Mouse (Mus musculus) adrenal gland, postnatal 25 days (tissue): ENCODE data around the gene Olfr172. TPM values are rescaled to one million over a fixed set of nuclear protein-coding genes. Genes with fewer than 3 reads are reported as not detected.

Experiments used
- DNase-seq: peaks from one replicate; pipeline ENCODE4 v3.0.0; 2021; ENCODE audit warnings: mixed read lengths
- long read RNA-seq: library from polyadenylated mRNA; stranded (forward); transcript quantifications from one replicate; pipeline ENCODE4 v2.0.0, GENCODE M21; 2021
- microRNA-seq, 2 experiments: library from miRNA; unstranded; fragments of <30 nt; microRNA quantifications; one replicate each; pipeline ENCODE4 v1.2.0; 2021
- total RNA-seq: library from RNA; stranded (reverse); gene quantifications from 2 replicates; pipeline ENCODE4 v1.2.3, GENCODE M21; 2021

Olfr172 gene
- total RNA-seq = not detected in 2 replicates
- long read RNA-seq = 0 reads

DNA sequence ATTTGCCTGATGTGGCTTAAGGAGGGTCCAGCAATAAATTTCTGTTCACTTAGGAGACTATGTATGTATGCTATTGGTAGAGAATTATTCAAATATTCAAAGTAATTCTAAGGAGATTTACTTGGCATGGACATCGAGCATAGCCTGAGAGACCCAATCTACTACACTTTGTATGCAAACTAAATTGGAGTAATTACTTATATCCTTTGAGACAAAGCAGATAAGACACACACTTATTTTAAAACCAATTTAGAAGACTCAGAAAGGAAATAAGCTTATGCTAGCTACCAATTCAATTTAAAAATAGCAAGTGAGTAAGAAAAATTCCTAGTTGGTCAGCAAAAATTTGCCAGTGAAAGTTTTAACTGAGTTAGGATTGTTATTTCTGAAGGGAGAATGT, at the start of gene Olfr172:
TSS of gene Olfr172 (minus strand) at position 101 of the 400 bp plus-strand sequence.
- DNase-seq = no peak

DNA sequence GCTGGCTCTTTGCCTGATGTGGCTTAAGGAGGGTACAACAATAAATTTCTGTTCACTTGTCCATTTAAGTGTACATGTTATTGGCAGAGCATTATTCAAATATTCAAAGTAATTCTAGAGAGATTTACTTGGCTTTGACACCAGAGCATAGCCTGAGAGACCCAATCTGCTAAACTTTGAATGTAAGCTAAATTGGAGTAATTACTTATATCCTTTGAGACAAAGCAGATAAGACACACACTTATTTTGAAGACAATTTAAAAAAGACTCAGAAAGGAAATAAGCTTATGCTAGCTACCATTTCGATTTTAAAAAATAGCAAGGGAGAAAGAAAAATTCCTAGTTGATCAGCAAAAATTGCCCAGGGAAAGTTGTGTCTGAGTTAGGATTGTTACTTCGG, 37.2 kb upstream of the Olfr172 start, which contains the start of gene Olfr173:
TSS of gene Olfr173 (minus strand) at position 101 of the 400 bp plus-strand sequence.
- no peak for DNase-seq

DNA sequence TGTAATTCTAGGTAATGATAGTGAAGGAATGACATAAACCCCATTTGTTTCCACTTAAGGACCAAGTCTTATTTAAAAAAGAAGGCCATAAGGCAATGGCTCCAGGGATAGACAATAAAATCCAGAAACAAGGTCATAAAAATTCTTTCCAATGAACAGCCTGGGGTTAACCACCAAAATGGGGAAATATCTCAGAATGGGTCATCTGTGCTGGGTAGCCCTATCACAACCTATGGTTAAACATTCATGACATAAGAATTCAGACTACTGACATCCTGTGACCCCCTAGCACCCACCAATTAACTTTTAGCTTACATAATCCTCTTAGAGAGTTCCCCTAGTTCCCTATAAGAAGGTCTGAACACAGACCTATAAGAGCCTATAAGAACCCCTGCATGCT, 6.8 kb downstream of the Olfr172 start:
- DNase-seq = no peak

DNA sequence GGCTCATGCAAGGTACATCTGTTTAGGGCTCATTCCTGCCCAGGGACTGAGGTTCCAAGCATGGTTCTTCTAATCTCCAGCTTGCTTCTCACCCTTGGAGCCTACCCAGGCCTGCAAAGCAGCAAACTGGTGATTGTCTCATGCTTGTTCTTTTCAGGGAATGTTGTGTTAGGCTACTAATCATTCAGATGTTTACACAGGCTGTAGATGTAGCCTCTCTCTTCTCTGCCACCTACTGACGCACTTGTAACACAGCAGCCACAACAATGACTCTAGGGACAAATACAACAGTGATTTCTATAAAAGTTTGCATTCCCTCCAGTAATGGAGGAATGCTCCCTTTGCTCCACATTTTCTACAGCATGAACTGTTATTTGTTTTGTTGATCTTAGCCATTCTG, 11.7 kb downstream of the Olfr172 start:
- DNase-seq = no peak

DNA sequence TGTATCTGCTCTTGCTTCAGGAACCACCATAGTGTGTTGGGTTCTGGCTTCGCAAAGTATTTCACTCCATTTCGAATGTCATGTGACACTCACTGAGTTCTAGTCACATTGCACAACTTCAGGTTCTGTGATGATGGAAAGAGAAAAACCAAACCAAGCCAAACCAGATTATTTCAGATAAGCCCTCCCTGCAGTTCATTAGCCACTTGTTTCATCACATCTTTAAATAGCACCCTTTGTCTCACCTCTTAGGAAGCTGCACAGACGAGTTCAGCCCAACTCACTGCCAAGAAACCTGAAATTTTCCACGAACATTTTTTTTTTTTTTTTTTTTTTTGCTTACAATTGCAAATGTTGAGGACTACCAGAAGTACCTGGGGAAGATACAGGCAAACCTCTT, 16.3 kb downstream of the Olfr172 start:
- no peak for DNase-seq

DNA sequence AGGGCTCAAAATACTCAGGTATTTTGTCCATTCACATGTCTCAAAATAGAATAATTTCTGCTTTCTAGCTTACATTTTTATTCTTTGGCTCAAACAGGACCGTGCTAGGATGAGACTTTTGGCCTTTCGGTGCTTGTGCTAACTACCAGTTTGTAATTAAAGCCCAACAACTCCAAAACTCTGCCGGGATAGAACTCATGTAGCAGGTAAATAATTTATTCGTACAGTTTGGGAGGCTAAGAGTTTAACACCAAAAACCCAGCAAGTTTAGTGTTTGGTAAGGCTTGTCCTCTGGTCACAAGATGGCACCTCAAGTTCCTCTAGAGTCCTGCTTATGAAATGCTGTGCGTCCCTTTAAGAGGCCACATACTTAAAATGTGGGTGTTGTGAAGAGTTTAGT, 22.2 kb downstream of the Olfr172 start:
- DNase-seq = no peak

DNA sequence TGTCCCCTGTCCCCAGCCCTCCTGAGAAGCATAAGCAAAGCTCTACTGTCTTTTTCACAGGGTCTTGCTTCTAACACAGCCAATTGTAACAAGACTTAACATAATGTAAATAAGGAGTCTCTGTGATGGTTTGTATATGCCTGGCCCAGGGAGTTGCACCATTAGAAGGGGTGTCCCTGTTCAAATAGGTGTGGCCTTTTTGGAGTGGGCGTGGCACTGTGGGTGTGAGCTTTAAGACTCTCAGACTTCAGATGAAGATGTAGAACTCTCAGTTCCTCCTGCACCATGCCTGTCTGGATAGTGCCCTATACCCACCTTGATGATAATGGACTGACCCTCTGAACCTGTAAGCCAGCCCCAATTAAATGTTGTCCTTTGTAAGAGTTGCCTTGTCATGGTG, 24.2 kb downstream of the Olfr172 start:
- DNase-seq = no peak

DNA sequence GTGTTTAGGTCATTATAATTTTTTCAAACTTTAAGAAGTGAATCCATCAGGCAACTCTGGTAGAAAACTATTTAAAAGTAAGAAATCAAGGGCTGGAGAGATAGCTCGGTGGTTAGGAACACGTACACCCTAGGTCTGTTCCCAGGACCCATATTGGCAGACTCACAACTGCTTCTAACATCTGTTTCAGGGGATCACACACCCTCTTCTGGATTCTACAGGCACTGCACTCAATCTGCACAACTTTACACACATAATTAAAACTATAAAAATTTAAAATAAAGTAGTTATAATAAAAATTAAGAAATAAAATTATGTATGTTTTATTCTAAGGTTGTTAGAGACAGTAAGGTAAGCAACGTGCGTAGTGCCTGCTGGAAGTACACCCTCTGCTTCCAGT, 24.8 kb downstream of the Olfr172 start:
- DNase-seq = no peak

DNA sequence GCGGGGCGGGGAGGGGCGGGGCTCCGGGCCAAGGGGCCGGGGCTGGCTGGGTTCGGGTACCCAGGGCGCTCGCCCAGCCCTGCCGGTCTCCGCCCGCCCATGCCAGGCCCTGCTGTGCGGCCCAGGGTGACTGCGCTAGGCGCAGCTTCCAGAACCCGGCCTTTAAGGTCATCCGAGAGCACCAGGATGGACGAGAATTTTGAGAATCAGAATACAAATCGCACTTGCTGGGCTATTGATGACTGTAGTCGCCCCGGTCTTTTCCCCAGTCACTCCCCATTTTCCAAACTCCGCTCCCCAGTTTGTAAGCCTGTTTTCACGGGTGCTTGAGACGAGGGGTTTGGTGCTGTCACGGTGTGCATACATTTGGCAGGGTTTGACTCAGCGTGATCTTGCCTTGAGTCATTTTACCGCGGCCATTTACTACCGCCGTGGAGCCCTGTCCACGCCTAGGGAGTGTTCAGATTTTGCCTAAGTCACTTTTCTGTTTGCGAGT, 34.8 kb downstream of the Olfr172 start:
- DNase-seq = no peak

DNA sequence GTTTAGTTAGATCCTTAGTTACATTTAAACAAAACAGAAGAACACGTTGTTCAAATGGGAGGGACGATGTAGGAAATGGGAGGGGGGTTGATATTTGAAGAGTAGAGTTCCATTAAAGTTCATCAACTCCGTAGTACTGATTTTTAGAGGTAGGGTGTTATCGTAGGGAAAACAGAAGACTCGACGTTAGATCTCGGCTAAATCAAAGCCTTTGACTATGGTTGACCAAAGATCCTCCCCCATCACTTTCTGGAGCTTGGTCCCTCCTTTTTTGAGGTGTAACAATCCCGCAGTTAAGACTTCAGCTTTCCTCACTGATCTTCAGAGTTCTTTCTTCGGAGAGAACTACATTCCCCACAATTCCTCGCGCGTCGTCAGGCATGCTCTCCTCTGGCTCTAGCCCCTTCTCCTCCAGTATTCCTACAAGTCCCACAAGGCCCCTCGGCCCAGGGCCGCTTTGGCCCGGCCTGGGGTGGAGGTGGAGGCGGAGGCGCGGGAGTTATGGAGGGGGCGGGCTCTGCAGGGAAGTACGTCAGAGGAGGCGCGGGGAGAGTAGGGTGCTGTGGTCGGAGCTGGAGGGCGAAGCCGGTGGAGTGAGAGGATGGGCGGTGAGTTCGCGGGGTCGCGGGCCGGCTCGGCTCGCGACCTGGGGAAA, 35.4 kb downstream of the Olfr172 start, which contains the start of gene Cldnd1:
TSS of gene Cldnd1 (plus strand) at position 434 of the 655 bp plus-strand sequence.
- peak; percentile 95 for DNase-seq

DNA sequence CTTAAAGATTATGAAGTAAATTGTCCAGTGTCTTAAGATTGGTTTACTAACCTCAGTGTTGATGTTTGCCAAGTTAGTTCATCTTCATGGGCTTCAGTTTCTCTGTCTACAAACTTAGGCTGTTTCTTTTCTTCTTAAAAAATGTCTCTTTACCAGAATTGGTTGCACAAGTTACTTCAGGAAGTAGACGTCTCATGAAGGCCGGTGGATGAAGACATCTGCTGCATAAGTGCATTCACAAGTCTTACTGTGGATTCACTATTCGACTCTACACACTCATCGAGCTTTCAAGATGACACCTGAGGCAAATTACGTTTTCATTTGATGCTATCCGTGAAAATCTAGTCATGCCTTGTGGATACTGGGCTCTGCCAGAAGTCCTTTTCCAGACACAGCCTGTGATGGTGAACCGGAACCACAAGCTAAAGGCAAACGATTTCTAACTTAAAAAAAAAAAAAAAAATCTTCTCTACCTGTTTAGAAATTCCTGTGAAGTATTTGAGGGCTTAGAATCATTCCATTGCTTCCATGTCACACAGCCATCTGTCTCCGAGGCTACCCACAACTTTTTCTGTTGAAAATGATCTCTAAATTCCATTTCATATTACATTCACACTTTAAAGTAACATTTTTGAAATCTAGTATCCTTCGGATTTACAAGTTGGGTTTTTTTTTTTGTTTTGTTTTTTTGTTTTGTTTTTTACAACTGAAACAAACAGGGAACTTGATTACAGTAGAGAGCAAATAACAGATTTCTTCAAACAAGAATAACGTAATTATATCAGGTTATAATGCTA, 36.1 kb downstream of the Olfr172 start:
- no peak for DNase-seq

DNA sequence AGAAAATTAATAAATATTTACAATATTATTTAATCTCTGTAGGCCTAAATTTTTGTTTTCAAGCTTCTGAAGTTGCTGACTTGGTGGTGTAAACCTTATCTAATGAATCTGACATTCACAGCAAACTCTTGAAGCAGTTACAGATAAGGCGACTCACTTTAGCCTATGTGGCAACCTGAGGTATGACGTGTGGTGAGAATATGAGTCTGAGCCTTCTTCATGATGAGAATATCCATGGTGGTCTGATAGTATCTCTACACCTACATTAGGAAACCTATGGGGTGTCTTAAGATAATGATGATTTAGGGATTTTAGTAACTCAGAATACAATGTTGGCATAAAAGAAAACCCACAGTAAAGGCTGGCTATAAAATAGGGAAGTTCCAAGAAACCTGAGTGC, 40.7 kb downstream of the Olfr172 start:
- no peak for DNase-seq

DNA sequence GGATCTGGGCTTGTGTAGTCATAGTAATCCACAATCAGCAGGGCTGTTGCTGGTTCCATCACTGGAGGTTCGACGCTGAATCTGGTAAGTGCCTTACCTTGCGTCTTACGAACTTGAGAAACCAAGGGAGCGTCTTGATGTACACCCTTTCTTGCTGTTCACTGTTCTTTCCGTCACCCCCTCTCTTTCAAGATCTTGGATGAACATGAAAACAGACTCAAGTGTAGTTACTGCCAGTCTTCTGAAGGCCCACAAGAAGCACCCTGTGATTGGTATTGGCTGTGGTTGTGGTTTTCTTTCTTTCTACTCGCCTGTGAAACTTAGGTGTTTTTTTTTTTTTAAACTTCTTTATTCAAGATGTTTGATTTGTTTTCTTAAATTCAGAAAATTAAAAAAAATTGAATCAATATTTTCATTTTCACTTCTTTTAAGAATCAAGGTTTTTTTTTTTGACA, 44.3 kb downstream of the Olfr172 start, which contains the start of gene Gpr15:
TSS of gene Gpr15 (minus strand) at position 405 of the 455 bp plus-strand sequence.
- DNase-seq = no peak

DNA sequence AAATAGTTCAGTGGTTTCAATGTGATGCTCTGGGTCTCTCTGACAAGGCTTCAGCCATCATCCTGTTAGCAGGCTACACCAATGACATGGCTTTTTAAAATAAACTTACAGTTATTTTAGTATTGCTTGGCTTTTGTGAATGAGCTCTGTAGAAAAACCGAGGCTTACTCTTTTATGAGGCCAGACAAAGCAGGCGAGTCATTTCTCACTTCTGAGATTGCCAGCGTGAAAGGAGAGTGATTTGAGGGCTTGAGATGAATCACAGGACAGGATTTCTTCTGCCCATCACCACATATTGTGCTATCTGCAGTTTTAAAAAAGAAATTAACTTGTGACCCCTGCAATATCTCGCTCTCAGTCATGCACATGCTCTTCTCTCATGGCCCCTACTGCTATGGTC, 48.0 kb downstream of the Olfr172 start:
- no peak for DNase-seq

DNA sequence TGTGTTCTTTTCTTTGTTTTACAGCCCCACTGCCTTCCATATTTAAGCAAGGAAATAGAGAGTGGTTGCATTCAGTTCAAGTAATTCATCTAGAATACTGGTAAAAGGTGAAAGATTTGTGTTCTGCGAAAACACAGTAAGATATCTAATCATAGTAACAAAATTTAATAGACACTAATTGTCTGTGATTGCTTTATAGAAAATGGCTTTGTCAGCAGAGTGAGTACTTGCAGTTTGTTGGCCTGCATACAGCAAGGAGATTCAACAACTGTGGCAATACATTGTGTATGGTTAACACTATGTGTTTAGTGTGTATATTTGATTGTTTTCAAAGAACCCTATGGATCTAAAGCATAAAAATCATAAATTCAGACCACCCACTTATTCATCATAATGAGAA, 49.8 kb downstream of the Olfr172 start:
- no peak for DNase-seq

DNA sequence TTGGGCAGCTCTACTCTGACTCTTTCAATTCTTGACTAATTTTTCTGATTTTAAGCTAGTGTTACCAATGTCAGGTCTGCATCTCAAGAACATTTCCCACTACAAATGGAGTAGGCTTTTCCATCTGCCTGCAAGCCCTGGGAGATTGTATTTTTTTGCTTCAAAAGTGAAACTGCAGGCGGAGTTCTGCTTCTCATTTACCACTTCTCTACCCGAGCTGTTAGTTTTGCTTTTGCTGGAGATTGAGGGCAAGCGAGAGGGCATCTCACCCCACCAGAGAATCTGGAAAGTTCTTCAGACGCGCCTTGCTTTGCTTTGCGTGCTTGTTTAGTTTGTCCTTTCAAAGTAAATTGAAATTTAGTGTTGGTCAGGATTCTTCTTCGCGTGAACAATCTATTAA, 50.8 kb downstream of the Olfr172 start:
- no peak for DNase-seq

Small RNA genes within 50 kb of the gene (microRNA-seq; reads per million reads assigned to microRNA genes)
- gene Gm27564 = 0 reads per million in 2 experiments

Other genes starting within 250 kb of the Olfr172 start
- gene St3gal6, start 238.9 kb downstream of the Olfr172 start, total RNA-seq = 22.6 and 24.6 TPM in 2 replicates
- gene Gm813, start 146.2 kb downstream of the Olfr172 start, total RNA-seq = not detected in 2 replicates
- gene E330017A01Rik, start 124.4 kb downstream of the Olfr172 start, total RNA-seq = not detected in 2 replicates
- 15.8 and 19.6 TPM in 2 replicates for gene Cpox, start 92.9 kb downstream of the Olfr172 start, total RNA-seq
- not detected in 2 replicates for gene Gpr15, start 44.1 kb downstream of the Olfr172 start, total RNA-seq
- 59.3 and 65.5 TPM in 2 replicates for gene Cldnd1, start 35.3 kb downstream of the Olfr172 start, total RNA-seq
- gene Olfr173, start 37.1 kb upstream of the Olfr172 start, total RNA-seq = not detected in 2 replicates
- gene Olfr175-ps1, start 63.6 kb upstream of the Olfr172 start, total RNA-seq = not detected in 2 replicates
- not detected in 2 replicates for gene Olfr177, start 111.6 kb upstream of the Olfr172 start, total RNA-seq
- gene Olfr178, start 128.9 kb upstream of the Olfr172 start, total RNA-seq = not detected in 2 replicates
- gene Olfr181, start 165.6 kb upstream of the Olfr172 start, total RNA-seq = not detected in 2 replicates
- not detected in 2 replicates for gene Olfr180, start 166.2 kb upstream of the Olfr172 start, total RNA-seq
- not detected in 2 replicates for gene Olfr183, start 232.2 kb upstream of the Olfr172 start, total RNA-seq